Mouse (Mus musculus) heart, postnatal 10 days (tissue): ENCODE measurements around the gene Senp5. TPM values are rescaled to one million over a fixed set of nuclear protein-coding genes. Genes with fewer than 3 reads are reported as not detected.
A peak's percentile ranks its signal among the peaks of the same experiment; 100 is the strongest.

Experiments used
- DNase-seq, 2 experiments: peaks; one replicate each; pipeline ENCODE4 v3.0.0; 2021
- intact Hi-C: fragments of 180-260 bp; cut with DNase I; formaldehyde crosslinking; loops from one replicate; pipeline ENCODE4 v1.15.1; 2025
- total RNA-seq, 2 experiments: library from RNA; stranded (reverse); gene quantifications; 2 replicates each; pipeline ENCODE4 v1.2.3; 2021

The Senp5 gene
- total RNA-seq, 2 experiments from 2014 or later: 18.1 to 18.4 TPM

GRCm38 (mm10) chr16:31944698-31945255 is 58.3 kb downstream of the Senp5 start:
- DNase-seq: no peak
- intact Hi-C loops: loop anchor here (5.0 kb wide), 1 partner anchor 303 kb away; the partner anchor contains the start of genes Fbxo45 and Wdr53

GRCm38 (mm10) chr16:31943980-31944379 is 59.1 kb downstream of the Senp5 start:
- intact Hi-C loops: no loop called here

DNA sequence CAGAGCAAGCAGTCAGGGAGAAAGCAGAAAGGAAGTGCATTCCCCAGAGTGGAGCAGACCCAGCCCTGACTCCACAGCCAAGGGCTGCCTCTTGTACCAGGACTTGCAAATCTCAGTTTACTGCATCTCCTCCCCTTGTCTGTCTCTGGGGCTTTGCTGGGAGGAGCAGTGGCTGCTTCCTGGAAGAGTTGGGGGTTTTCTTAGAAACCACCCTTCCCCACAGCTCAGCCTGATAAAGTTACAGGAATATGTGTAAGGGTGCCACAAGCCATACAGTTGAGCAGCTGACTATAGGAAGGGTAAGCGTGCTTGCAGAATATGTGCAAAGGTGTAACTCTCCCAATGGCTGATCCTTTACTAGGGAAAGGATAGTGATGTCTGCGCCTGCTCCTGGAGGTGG is 62.5 kb downstream of the Senp5 start:
- intact Hi-C loops: no loop called here
- no peak for DNase-seq

More at GRCm38 (mm10) chr16:31943980-31944379, 59.1 kb downstream of the Senp5 start:
- DNase-seq: peak; percentile 78 to 86

DNA sequence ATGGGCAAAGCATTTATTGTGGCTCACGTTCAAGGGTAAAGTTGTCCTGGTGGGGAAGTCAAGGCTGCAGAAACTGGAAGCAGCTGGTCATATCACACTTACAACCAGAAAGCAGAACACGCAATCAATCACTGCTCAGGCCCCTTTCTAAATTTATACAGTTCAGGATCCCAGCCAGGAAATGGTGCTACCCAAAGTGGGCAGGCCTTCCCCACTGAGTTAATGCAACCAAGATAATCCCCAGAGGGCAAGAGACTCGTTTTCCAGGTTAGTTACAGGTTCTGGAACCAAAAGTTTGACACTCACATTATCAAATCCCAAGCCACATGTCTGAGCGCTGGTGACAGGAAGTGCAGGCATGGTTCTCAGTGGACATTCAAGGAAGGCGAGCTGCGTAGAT is 64.2 kb downstream of the Senp5 start:
- DNase-seq: peak; percentile 36 to 42
- intact Hi-C loops: no loop called here

- intact Hi-C loops: no loop called here
- DNase-seq: no peak
These were observed 66.5 kb downstream of the Senp5 start for GRCm38 (mm10) chr16:31936568-31936967.

GRCm38 (mm10) chr16:31935091-31935979 is 67.8 kb downstream of the Senp5 start:
- intact Hi-C loops: no loop called here
- peak in 1 of 2 experiments; percentile 21 for DNase-seq

GRCm38 (mm10) chr16:31934550-31935010 is 68.5 kb downstream of the Senp5 start:
- intact Hi-C loops: no loop called here
- peak in 1 of 2 experiments; percentile 20 for DNase-seq

- intact Hi-C loops: no loop called here
- peak; percentile 74 to 75 for DNase-seq
These were observed 69.1 kb downstream of the Senp5 start, which contains the start of gene Pigz for GRCm38 (mm10) chr16:31933751-31934549. TSS of gene Pigz (plus strand) at chr16:31933851.

GRCm38 (mm10) chr16:31932840-31933697 is 70.0 kb downstream of the Senp5 start:
- intact Hi-C loops: no loop called here
- peak; percentile 91 to 92 for DNase-seq

DNA sequence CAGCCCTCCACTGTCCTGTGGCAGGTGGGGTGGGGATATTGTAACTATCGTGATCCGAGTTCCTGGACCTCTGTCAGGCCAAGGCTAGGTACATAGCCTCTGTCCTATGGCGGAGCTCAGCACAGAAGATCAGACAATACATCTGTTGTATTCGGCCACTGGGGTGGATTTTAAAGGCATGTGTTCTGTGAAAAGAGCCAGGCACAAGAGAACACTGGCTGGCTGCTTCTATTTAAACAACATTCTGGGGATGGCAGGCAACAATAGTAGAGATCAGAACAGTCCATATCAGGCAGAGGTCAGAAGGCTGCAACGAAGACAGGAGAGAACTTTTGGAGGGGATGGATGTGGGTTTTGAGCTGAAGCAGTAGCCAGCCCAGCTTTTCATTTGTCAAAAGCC is 70.8 kb downstream of the Senp5 start:
- no peak for DNase-seq

GRCm38 (mm10) chr16:31931330-31931729 is 71.8 kb downstream of the Senp5 start:
- intact Hi-C loops: no loop called here
- no peak for DNase-seq

More for the DNA sequence above, 70.8 kb downstream of the Senp5 start:
- intact Hi-C loops: no loop called here

DNA sequence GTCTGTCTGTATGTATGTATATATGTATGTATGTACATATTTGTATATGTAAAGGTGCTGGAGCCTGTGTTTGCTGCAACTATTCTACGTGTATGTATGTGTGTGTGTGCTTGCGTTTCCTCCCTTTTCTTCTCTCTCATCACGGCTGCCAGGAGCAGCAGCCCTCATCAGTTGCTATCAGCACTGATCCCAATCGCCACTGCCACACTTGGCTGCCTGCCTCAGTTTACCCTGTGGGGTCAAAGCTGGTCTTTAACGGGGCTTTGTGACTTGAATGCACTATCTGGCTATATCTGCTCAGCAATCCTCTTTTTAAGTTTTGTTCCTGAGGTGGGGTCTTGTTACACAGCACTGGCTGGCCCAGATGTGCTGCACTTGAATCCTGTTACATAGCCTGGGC is 75.7 kb downstream of the Senp5 start:
- DNase-seq: no peak
- intact Hi-C loops: no loop called here

GRCm38 (mm10) chr16:31926547-31927182 is 76.4 kb downstream of the Senp5 start:
- intact Hi-C loops: no loop called here
- DNase-seq: no peak

GRCm38 (mm10) chr16:31926091-31926490 is 77.0 kb downstream of the Senp5 start:
- DNase-seq: no peak
- intact Hi-C loops: no loop called here

GRCm38 (mm10) chr16:31924368-31924767 is 78.7 kb downstream of the Senp5 start:
- DNase-seq: no peak
- intact Hi-C loops: no loop called here

DNA sequence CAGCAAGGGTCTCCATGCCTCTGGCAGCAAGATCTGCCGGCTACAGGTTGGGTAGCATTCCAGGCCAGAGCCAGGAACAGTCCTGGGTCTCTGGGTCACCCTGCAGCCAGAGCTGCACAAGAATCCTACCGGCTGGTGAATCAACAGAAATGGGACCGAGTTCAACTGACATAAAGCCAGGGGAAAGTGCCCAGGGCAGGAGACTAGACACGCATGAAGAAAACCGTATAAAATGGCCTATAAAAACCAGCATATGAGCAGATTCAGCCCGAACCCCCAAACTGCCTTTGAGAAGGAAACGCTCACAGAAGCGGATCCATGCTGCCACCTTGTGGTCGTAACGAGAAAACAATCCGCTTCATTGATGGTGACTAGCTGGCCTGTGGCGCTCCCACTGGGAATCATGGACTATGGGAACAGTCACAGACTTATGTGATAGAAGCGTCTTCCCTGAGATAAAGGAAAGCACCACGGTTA is 84.8 kb downstream of the Senp5 start:
- intact Hi-C loops: loop anchor here (1.0 to 2.0 kb wide), 3 partner anchors 40 to 459 kb away; partner anchors contain the start of gene Meltf
- DNase-seq: peak; percentile 80 to 85

DNA sequence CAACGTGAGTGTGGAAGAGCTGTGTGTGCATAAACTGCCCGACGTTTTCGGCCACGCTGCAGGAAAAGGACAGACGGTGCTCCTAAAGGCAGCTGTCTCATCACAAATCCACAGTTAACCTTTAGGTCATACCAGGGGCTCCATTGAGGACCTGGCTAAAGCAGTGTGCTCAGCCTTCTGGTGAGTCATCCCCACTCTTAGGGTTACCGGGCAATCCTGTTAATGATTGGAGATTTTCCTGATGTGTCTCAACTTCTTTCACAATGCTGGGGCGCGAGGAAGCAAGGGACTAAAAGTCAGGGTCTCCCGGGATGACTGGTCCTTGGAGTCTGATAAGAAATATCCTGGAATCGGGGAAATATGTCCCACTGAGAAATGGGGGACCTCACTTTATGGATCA is 85.3 kb downstream of the Senp5 start:
- DNase-seq: no peak
- intact Hi-C loops: loop anchor here (1.0 to 2.0 kb wide), 3 partner anchors 39 to 459 kb away; partner anchors contain the start of gene Meltf

DNA sequence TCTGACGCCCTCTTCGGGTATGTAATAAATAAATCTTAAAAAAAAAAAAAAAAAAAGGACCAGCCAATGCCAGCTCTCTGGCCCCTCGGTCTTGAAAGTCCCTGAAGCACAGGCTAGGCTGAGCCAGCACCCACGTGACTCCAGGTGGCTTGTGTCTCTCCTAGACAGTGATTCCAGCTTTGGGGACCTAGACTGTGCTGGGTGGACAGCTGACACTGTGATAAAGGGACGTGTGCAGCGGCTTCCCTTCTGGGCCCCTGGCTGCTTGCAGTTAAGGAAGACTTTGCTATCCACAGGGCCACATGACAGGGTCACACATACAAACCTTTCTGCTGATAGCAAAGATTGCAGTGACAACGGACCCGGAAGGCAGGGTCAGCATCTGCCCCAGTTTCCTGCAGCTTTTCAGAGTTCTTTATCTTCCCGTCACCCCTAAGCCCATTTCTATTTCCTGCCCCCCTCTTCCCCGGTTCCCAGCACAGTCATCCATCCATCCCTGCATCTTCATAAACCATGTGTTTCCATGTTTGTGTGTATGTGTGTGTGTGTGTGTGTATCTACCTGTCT is 92.7 kb downstream of the Senp5 start:
- intact Hi-C loops: no loop called here
- no peak for DNase-seq
